Mouse (Mus musculus): ENCODE measurements around the gene Fgd6.

DNA sequence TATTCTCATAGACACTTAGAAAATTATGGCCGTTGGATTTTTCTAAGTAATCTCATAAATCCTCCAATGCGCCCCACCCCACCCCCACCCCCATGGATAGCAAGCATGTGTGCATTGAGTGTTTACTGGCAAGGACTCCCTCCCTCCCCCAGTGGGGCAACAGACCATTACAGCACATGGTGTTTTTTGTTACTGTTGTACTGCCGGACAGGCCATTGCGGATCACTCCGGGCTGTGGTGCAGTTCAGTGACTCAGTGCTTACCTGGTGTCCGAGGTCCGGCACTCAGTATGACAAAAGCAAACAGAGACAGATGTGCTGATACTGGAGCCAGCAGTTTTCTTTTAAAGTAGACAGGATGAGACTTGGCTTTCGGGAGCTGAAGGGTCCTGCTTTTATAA is 13.3 kb downstream of the Fgd6 start:
- TF ChIP-seq CTCF (IDR thresholded peaks at IDR 0.05; ENCODE audit: insufficient read depth, low read depth, low read length) = no peak
- no peak for TF ChIP-seq POLR2A (IDR thresholded peaks at IDR 0.05; ENCODE audit: insufficient read depth, low read depth, low read length)
